Mouse (Mus musculus): ENCODE results near the gene Gm45716. TPM values are rescaled to one million over a fixed set of nuclear protein-coding genes. Genes with fewer than 3 reads are reported as not detected.

The Gm45716 gene
- polyA plus RNA-seq, 1 experiment from 2014 or later = 21.4 TPM

- no peak overlapping the region for H3K4me3 ChIP-seq (ENCODE audit: low read depth, low read length)
- H3K4me2 ChIP-seq (ENCODE audit: low read length) = no peak overlapping the region
- H3K4me1 ChIP-seq (ENCODE audit: control insufficient read depth, insufficient read depth, low read length) = no peaks in the 10 kb centered on the region
- H3K9me3 ChIP-seq (replicated peaks; ENCODE audit: control insufficient read depth, low read length) = no peaks in the 10 kb centered on the region
- H3K9ac ChIP-seq (ENCODE audit: low read length) = no peak overlapping the region
- no peak for DNase-seq (ENCODE audit: low spot score)
- H3K36me3 ChIP-seq (ENCODE audit: control insufficient read depth, insufficient read depth, low read length) = no peaks in the 10 kb centered on the region
- ATAC-seq = no peak
- WGBS = 29% methylated on average over 6 of the region's 6 CpGs
- no peaks in the 10 kb centered on the region for H3K27me3 ChIP-seq (replicated peaks; ENCODE audit: control insufficient read depth, insufficient read depth, low read length)
- H3K27ac ChIP-seq (ENCODE audit: low read depth, low read length) = no peak overlapping the region
These were observed 53.3 kb downstream of the Gm45716 start for GRCm38 (mm10) chr11:90240652-90241330.

- H3K9ac ChIP-seq (ENCODE audit: low read length) = no peak overlapping the region
- no peaks in the 10 kb centered on the region for H3K4me1 ChIP-seq (ENCODE audit: control insufficient read depth, insufficient read depth, low read length)
- 94% methylated on average over 2 of the region's 2 CpGs for WGBS
- no peak overlapping the region for H3K4me2 ChIP-seq (ENCODE audit: low read length)
- H3K27me3 ChIP-seq (replicated peaks; ENCODE audit: control insufficient read depth, insufficient read depth, low read length) = no peaks in the 10 kb centered on the region
- no peak for DNase-seq (ENCODE audit: low spot score)
- no peak overlapping the region for H3K27ac ChIP-seq (ENCODE audit: low read depth, low read length)
- no peak for ATAC-seq
- H3K36me3 ChIP-seq (ENCODE audit: control insufficient read depth, insufficient read depth, low read length) = no peaks in the 10 kb centered on the region
- no peaks in the 10 kb centered on the region for H3K9me3 ChIP-seq (replicated peaks; ENCODE audit: control insufficient read depth, low read length)
- no peak overlapping the region for H3K4me3 ChIP-seq (ENCODE audit: low read depth, low read length)
These were observed 54.4 kb downstream of the Gm45716 start for GRCm38 (mm10) chr11:90241874-90242273.

- H3K27ac ChIP-seq (ENCODE audit: low read depth, low read length) = no peak overlapping the region
- 93% methylated on average over 2 of the region's 2 CpGs for WGBS
- H3K4me1 ChIP-seq (ENCODE audit: control insufficient read depth, insufficient read depth, low read length) = no peaks in the 10 kb centered on the region
- no peak for ATAC-seq
- no peak overlapping the region for H3K9ac ChIP-seq (ENCODE audit: low read length)
- no peak for DNase-seq (ENCODE audit: low spot score)
- H3K27me3 ChIP-seq (replicated peaks; ENCODE audit: control insufficient read depth, insufficient read depth, low read length) = no peaks in the 10 kb centered on the region
- no peaks in the 10 kb centered on the region for H3K9me3 ChIP-seq (replicated peaks; ENCODE audit: control insufficient read depth, low read length)
- no peak overlapping the region for H3K4me3 ChIP-seq (ENCODE audit: low read depth, low read length)
- H3K4me2 ChIP-seq (ENCODE audit: low read length) = no peak overlapping the region
- no peaks in the 10 kb centered on the region for H3K36me3 ChIP-seq (ENCODE audit: control insufficient read depth, insufficient read depth, low read length)
These were observed 55.8 kb downstream of the Gm45716 start for GRCm38 (mm10) chr11:90243300-90243699.

- H3K27ac ChIP-seq (ENCODE audit: low read depth, low read length) = no peak overlapping the region
- DNase-seq (ENCODE audit: low spot score) (no peak), ATAC-seq (no peak)
- no peak overlapping the region for H3K9ac ChIP-seq (ENCODE audit: low read length)
- H3K4me2 ChIP-seq (ENCODE audit: low read length) = no peak overlapping the region
- H3K4me1 ChIP-seq (ENCODE audit: control insufficient read depth, insufficient read depth, low read length) = peaks cover 6% of the 10 kb centered on the region
- no peaks in the 10 kb centered on the region for H3K9me3 ChIP-seq (replicated peaks; ENCODE audit: control insufficient read depth, low read length)
- no peaks in the 10 kb centered on the region for H3K36me3 ChIP-seq (ENCODE audit: control insufficient read depth, insufficient read depth, low read length)
- 88% methylated on average over 6 of the region's 6 CpGs for WGBS
- H3K4me3 ChIP-seq (ENCODE audit: low read depth, low read length) = no peak overlapping the region
- no peaks in the 10 kb centered on the region for H3K27me3 ChIP-seq (replicated peaks; ENCODE audit: control insufficient read depth, insufficient read depth, low read length)
These were observed 58.1 kb downstream of the Gm45716 start for GRCm38 (mm10) chr11:90245630-90246029.

GRCm38 (mm10) chr11:90246676-90247075 is 59.2 kb downstream of the Gm45716 start:
- no peaks in the 10 kb centered on the region for H3K27me3 ChIP-seq (replicated peaks; ENCODE audit: control insufficient read depth, insufficient read depth, low read length)
- H3K4me3 ChIP-seq (ENCODE audit: low read depth, low read length) = no peak overlapping the region
- H3K4me2 ChIP-seq (ENCODE audit: low read length) = no peak overlapping the region
- peaks cover 11% of the 10 kb centered on the region for H3K4me1 ChIP-seq (ENCODE audit: control insufficient read depth, insufficient read depth, low read length)
- no peak overlapping the region for H3K27ac ChIP-seq (ENCODE audit: low read depth, low read length)
- DNase-seq (ENCODE audit: low spot score) (no peak), ATAC-seq (no peak)
- 92% methylated on average over 4 of the region's 4 CpGs for WGBS
- no peaks in the 10 kb centered on the region for H3K36me3 ChIP-seq (ENCODE audit: control insufficient read depth, insufficient read depth, low read length)
- no peak overlapping the region for H3K9ac ChIP-seq (ENCODE audit: low read length)
- H3K9me3 ChIP-seq (replicated peaks; ENCODE audit: control insufficient read depth, low read length) = no peaks in the 10 kb centered on the region

GRCm38 (mm10) chr11:90247793-90248192 is 60.3 kb downstream of the Gm45716 start:
- Histone ChIP-seq H3K4me3 (ENCODE audit: low read depth, low read length) (no peak overlapping the region), H3K9me3 (replicated peaks; ENCODE audit: control insufficient read depth, low read length) (no peaks in the 10 kb centered on the region), H3K36me3 (ENCODE audit: control insufficient read depth, insufficient read depth, low read length) (no peaks in the 10 kb centered on the region), H3K27ac (ENCODE audit: low read depth, low read length) (no peak overlapping the region), H3K4me2 (ENCODE audit: low read length) (no peak overlapping the region), H3K9ac (ENCODE audit: low read length) (no peak overlapping the region), H3K27me3 (replicated peaks; ENCODE audit: control insufficient read depth, insufficient read depth, low read length) (no peaks in the 10 kb centered on the region), H3K4me1 (ENCODE audit: control insufficient read depth, insufficient read depth, low read length) (peaks cover 15% of the 10 kb centered on the region)
- ATAC-seq = no peak
- no peak for DNase-seq (ENCODE audit: low spot score)
- WGBS = 73% methylated on average over 4 of the region's 4 CpGs

GRCm38 (mm10) chr11:90249025-90249650 is 61.7 kb downstream of the Gm45716 start, which contains the start of gene Mmd:
TSS of gene Mmd (plus strand) at chr11:90249456.
- Histone ChIP-seq H3K9ac (ENCODE audit: low read length) (peak within 1 kb of the TSS; percentile 93), H3K36me3 (ENCODE audit: control insufficient read depth, insufficient read depth, low read length) (no peaks in the 10 kb centered on the region), H3K4me2 (ENCODE audit: low read length) (peak within 1 kb of the TSS; percentile 82), H3K27ac (ENCODE audit: low read depth, low read length) (peak within 1 kb of the TSS; percentile 85), H3K4me3 (ENCODE audit: low read depth, low read length) (peak within 1 kb of the TSS; percentile 82), H3K27me3 (replicated peaks; ENCODE audit: control insufficient read depth, insufficient read depth, low read length) (no peaks in the 10 kb centered on the region), H3K9me3 (replicated peaks; ENCODE audit: control insufficient read depth, low read length) (no peaks in the 10 kb centered on the region), H3K4me1 (ENCODE audit: control insufficient read depth, insufficient read depth, low read length) (peaks cover 15% of the 10 kb centered on the region)
- DNase-seq (ENCODE audit: low spot score) = peak; percentile 99
- under 1% methylated on average over 31 of the region's 51 CpGs for WGBS
- peak; percentile 99 for ATAC-seq

- Histone ChIP-seq H3K36me3 (ENCODE audit: control insufficient read depth, insufficient read depth, low read length) (no peaks in the 10 kb centered on the region), H3K27ac (ENCODE audit: low read depth, low read length) (peak overlapping the region; percentile 85), H3K4me1 (ENCODE audit: control insufficient read depth, insufficient read depth, low read length) (peaks cover 15% of the 10 kb centered on the region), H3K9ac (ENCODE audit: low read length) (peak overlapping the region; percentile 93), H3K27me3 (replicated peaks; ENCODE audit: control insufficient read depth, insufficient read depth, low read length) (no peaks in the 10 kb centered on the region), H3K4me3 (ENCODE audit: low read depth, low read length) (peak overlapping the region; percentile 82), H3K9me3 (replicated peaks; ENCODE audit: control insufficient read depth, low read length) (no peaks in the 10 kb centered on the region), H3K4me2 (ENCODE audit: low read length) (peak overlapping the region; percentile 82)
- ATAC-seq (peak; percentile 45), DNase-seq (ENCODE audit: low spot score) (peak; percentile 58)
- WGBS = 0% methylated on average over 22 of the region's 22 CpGs
These were observed 62.2 kb downstream of the Gm45716 start for GRCm38 (mm10) chr11:90249701-90250141.

- Histone ChIP-seq H3K4me2 (ENCODE audit: low read length) (peak overlapping the region; percentile 82), H3K4me1 (ENCODE audit: control insufficient read depth, insufficient read depth, low read length) (peaks cover 15% of the 10 kb centered on the region), H3K36me3 (ENCODE audit: control insufficient read depth, insufficient read depth, low read length) (no peaks in the 10 kb centered on the region), H3K4me3 (ENCODE audit: low read depth, low read length) (peak overlapping the region; percentile 82), H3K27me3 (replicated peaks; ENCODE audit: control insufficient read depth, insufficient read depth, low read length) (no peaks in the 10 kb centered on the region), H3K9ac (ENCODE audit: low read length) (peak overlapping the region; percentile 93), H3K9me3 (replicated peaks; ENCODE audit: control insufficient read depth, low read length) (no peaks in the 10 kb centered on the region), H3K27ac (ENCODE audit: low read depth, low read length) (peak overlapping the region; percentile 85)
- DNase-seq (ENCODE audit: low spot score) (peak; percentile 38), ATAC-seq (no peak)
- whole genome bisulfite sequencing = 1% methylated on average over 9 of the region's 9 CpGs
These were observed 62.7 kb downstream of the Gm45716 start for GRCm38 (mm10) chr11:90250189-90250588.

All from forebrain, embryonic 14.5 days (tissue).